Mouse (Mus musculus) forebrain, embryonic 12.5 days (tissue): Measurements from ENCODE around the gene Pcnx3. TPM values are rescaled to one million over a fixed set of nuclear protein-coding genes. Genes with fewer than 3 reads are reported as not detected.

Experiments
- ATAC-seq: fragments of 200-750 bp; cut with Nextera tagmentation; 2 replicates; pipeline ENCODE4 v1.8.0; 2017; ENCODE audit warnings: moderate TSS enrichment; ENCODE audit not compliant: low FRiP score
- H3K27ac ChIP-seq: fragments of 300-500 bp; sonication (generic); 2 replicates; pipeline ENCODE4 v1.5.1; 2016; ENCODE audit warnings: mild to moderate bottlenecking
- H3K27me3 ChIP-seq: fragments of 300-500 bp; sonication (generic); 2 replicates; pipeline ENCODE4 v1.6.1; 2016; ENCODE audit warnings: mild to moderate bottlenecking
- H3K36me3 ChIP-seq: fragments of 300-500 bp; sonication (generic); replicated peaks from 2 replicates; pipeline ENCODE4 v1.6.1; 2016; ENCODE audit warnings: mild to moderate bottlenecking
- H3K4me1 ChIP-seq: fragments of 300-500 bp; sonication (generic); 2 replicates; pipeline ENCODE4 v1.6.1; 2016
- H3K4me2 ChIP-seq: fragments of 300-500 bp; sonication (generic); 2 replicates; pipeline ENCODE4 v1.6.1; 2016; ENCODE audit warnings: mild to moderate bottlenecking, moderate library complexity
- H3K4me3 ChIP-seq: fragments of 300-500 bp; sonication (generic); replicated peaks from 2 replicates; pipeline ENCODE4 v1.5.1; 2016; ENCODE audit warnings: mild to moderate bottlenecking
- H3K9ac ChIP-seq: fragments of 300-500 bp; sonication (generic); 2 replicates; pipeline ENCODE4 v1.6.1; 2016; ENCODE audit warnings: mild to moderate bottlenecking
- H3K9me3 ChIP-seq: fragments of 300-500 bp; sonication (generic); 2 replicates; pipeline ENCODE4 v1.6.1; 2016
- WGBS: fragments of 180-500 bp; shearing (Covaris S2); methylation state at CpG from one replicate; pipeline ENCODE4 v1.1.7; 2016; 5-methylcytosine and 5-hydroxymethylcytosine counted together
- microRNA-seq: library from miRNA; unstranded; fragments of <30 nt; microRNA quantifications from one replicate; pipeline ENCODE4, GENCODE M21; 2017
- polyA plus RNA-seq: library from polyadenylated mRNA; unstranded; fragments of >200 nt; fragmentation: Nextera tagmentation; extraction: Ambion mirVana; gene quantifications from 2 replicates; pipeline ENCODE4 v1.2.1, GENCODE M21; 2016

Gene Pcnx3
- polyA plus RNA-seq, 1 experiment from 2014 or later = 32.4 TPM

- ATAC-seq = no peak
- no peaks in the 10 kb centered on the region for H3K9me3 ChIP-seq
- WGBS = 88% methylated on average over 8 of the region's 8 CpGs
- no peaks in the 10 kb centered on the region for H3K36me3 ChIP-seq
- peaks cover 9% of the 10 kb centered on the region; the same call in 1 of the 2 replicates for H3K27me3 ChIP-seq
- no peak overlapping the region for H3K4me3 ChIP-seq
- H3K4me2 ChIP-seq = no peak overlapping the region
- H3K27ac ChIP-seq = no peak overlapping the region
- H3K9ac ChIP-seq = no peak overlapping the region
- no peaks in the 10 kb centered on the region for H3K4me1 ChIP-seq
These were observed 63.4 kb downstream of the Pcnx3 start for GRCm38 (mm10) chr19:5625311-5625710.

GRCm38 (mm10) chr19:5621884-5622283 lies 66.8 kb downstream of the Pcnx3 start:
- ATAC-seq = no peak
- Histone ChIP-seq H3K27ac (no peak overlapping the region), H3K4me2 (no peak overlapping the region), H3K36me3 (no peaks in the 10 kb centered on the region), H3K9me3 (no peaks in the 10 kb centered on the region), H3K27me3 (peaks cover 8% of the 10 kb centered on the region), H3K4me3 (no peak overlapping the region), H3K9ac (no peak overlapping the region), H3K4me1 (no peaks in the 10 kb centered on the region)
- 84% methylated on average over 5 of the region's 5 CpGs for WGBS

GRCm38 (mm10) chr19:5620007-5620406 lies 68.7 kb downstream of the Pcnx3 start:
- Histone ChIP-seq H3K4me2 (no peak overlapping the region), H3K27me3 (peaks cover 8% of the 10 kb centered on the region), H3K4me3 (no peak overlapping the region), H3K27ac (no peak overlapping the region), H3K36me3 (no peaks in the 10 kb centered on the region), H3K4me1 (no peaks in the 10 kb centered on the region), H3K9ac (no peak overlapping the region), H3K9me3 (no peaks in the 10 kb centered on the region)
- 90% methylated on average over 4 of the region's 4 CpGs for WGBS
- no peak for ATAC-seq

- WGBS = 80% methylated on average over 2 of the region's 2 CpGs
- no peak overlapping the region for H3K27ac ChIP-seq
- H3K27me3 ChIP-seq = peaks cover 13% of the 10 kb centered on the region; the same call in 1 of the 2 replicates
- no peak overlapping the region for H3K4me3 ChIP-seq
- no peaks in the 10 kb centered on the region for H3K9me3 ChIP-seq
- H3K36me3 ChIP-seq = no peaks in the 10 kb centered on the region
- H3K4me2 ChIP-seq = no peak overlapping the region
- H3K4me1 ChIP-seq = peaks cover 7% of the 10 kb centered on the region
- H3K9ac ChIP-seq = no peak overlapping the region
- ATAC-seq = no peak
These were observed 73.8 kb downstream of the Pcnx3 start for GRCm38 (mm10) chr19:5614953-5615352.

Small RNAs within 50 kb of the gene (microRNA-seq; reads per million reads assigned to microRNA genes)
- gene Mir6987 = 0.97 reads per million

Other genes with a start within 250 kb of the Pcnx3 start
- gene Fosl1, start 241.4 kb downstream of the Pcnx3 start, polyA plus RNA-seq = not detected in 2 replicates
- 8.0 and 9.0 TPM in 2 replicates for gene Ccdc85b, start 231.0 kb downstream of the Pcnx3 start, polyA plus RNA-seq
- 122 and 128 TPM in 2 replicates for gene Fibp, start 228.3 kb downstream of the Pcnx3 start, polyA plus RNA-seq
- gene Ctsw, start 220.4 kb downstream of the Pcnx3 start, polyA plus RNA-seq = 3.1 and 3.7 TPM in 2 replicates
- gene Efemp2, start 215.0 kb downstream of the Pcnx3 start, polyA plus RNA-seq = 40.2 and 41.9 TPM in 2 replicates
- 40.6 and 42.7 TPM in 2 replicates for gene Mus81, start 200.5 kb downstream of the Pcnx3 start, polyA plus RNA-seq
- 3,168 and 3,195 TPM in 2 replicates for gene Cfl1, start 198.5 kb downstream of the Pcnx3 start, polyA plus RNA-seq
- 0.26 TPM in 1 of 2 replicates, not detected in the other for gene 1700020D05Rik, start 185.1 kb downstream of the Pcnx3 start, polyA plus RNA-seq
- 29.3 and 29.5 TPM in 2 replicates for gene Snx32, start 178.4 kb downstream of the Pcnx3 start, polyA plus RNA-seq
- 0.22 and 0.27 TPM in 2 replicates for gene Ovol1, start 128.3 kb downstream of the Pcnx3 start, polyA plus RNA-seq
- 1.6 TPM in 2 replicates for gene Ap5b1, start 120.9 kb downstream of the Pcnx3 start, polyA plus RNA-seq
- gene Rnaseh2c, start 87.0 kb downstream of the Pcnx3 start, polyA plus RNA-seq = 162 and 191 TPM in 2 replicates
- 65.7 and 77.2 TPM in 2 replicates for gene Kat5, start 78.7 kb downstream of the Pcnx3 start, polyA plus RNA-seq
- 34.1 and 36.9 TPM in 2 replicates for gene Rela, start 51.4 kb downstream of the Pcnx3 start, polyA plus RNA-seq
- gene Sipa1, start 25.2 kb downstream of the Pcnx3 start, polyA plus RNA-seq = 16.3 and 16.8 TPM in 2 replicates
- 19.2 and 22.2 TPM in 2 replicates for gene Map3k11, start 166 bp downstream of the Pcnx3 start, polyA plus RNA-seq
- gene Kcnk7, start 15.5 kb upstream of the Pcnx3 start, polyA plus RNA-seq = 0.29 TPM in 1 of 2 replicates, not detected in the other
- gene Ehbp1l1, start 37.4 kb upstream of the Pcnx3 start, polyA plus RNA-seq = 6.1 and 6.7 TPM in 2 replicates
- gene Fam89b, start 40.7 kb upstream of the Pcnx3 start, polyA plus RNA-seq = 170 and 172 TPM in 2 replicates
- gene Ltbp3, start 52.0 kb upstream of the Pcnx3 start, polyA plus RNA-seq = 10.0 and 12.0 TPM in 2 replicates
- 63.4 and 65.3 TPM in 2 replicates for gene Scyl1, start 82.5 kb upstream of the Pcnx3 start, polyA plus RNA-seq
- gene Frmd8, start 186.4 kb upstream of the Pcnx3 start, polyA plus RNA-seq = 25.6 and 25.9 TPM in 2 replicates
- 1.3 and 1.8 TPM in 2 replicates for gene Slc25a45, start 188.9 kb upstream of the Pcnx3 start, polyA plus RNA-seq
- gene Tigd3, start 205.2 kb upstream of the Pcnx3 start, polyA plus RNA-seq = 11.1 and 12.8 TPM in 2 replicates
- gene Dpf2, start 224.1 kb upstream of the Pcnx3 start, polyA plus RNA-seq = 184 and 203 TPM in 2 replicates
- 2.2 TPM in 2 replicates for gene Cdc42ep2, start 235.9 kb upstream of the Pcnx3 start, polyA plus RNA-seq